Mouse (Mus musculus) common myeloid progenitor, adult 5-6 weeks (primary cell): ENCODE data around the gene Ccpg1. TPM values are rescaled to one million over a fixed set of nuclear protein-coding genes. Genes with fewer than 3 reads are reported as not detected.
A peak's percentile ranks its signal among the peaks of the same experiment; 100 is the strongest.

ENCODE experiments used
- ATAC-seq: replicated peaks from 2 replicates; pipeline ENCODE4 v1.8.0; 2016; ENCODE audit warnings: low read depth, mild to moderate bottlenecking, moderate TSS enrichment, inconsistent platforms; ENCODE audit not compliant: poor library complexity, severe bottlenecking
- total RNA-seq: library from RNA; stranded (forward); fragments of 200-1000, 187-1606 nt; gene quantifications from 2 replicates; pipeline ENCODE4 v1.2.3, GENCODE M21; 2017

Ccpg1 gene
- 31.7 and 43.7 TPM in 2 replicates for total RNA-seq

- peak; percentile 99 for ATAC-seq
These were observed at the start of gene Ccpg1, which contains the start of gene Ccpg1os for GRCm38 (mm10) chr9:72985250-72986220. TSS of gene Ccpg1 (plus strand) at chr9:72985429. TSS of gene Ccpg1os (minus strand) at chr9:72985382.

GRCm38 (mm10) chr9:72936301-72936700 is 48.9 kb upstream of the Ccpg1 start:
- no peak for ATAC-seq

- ATAC-seq, result no peak
These were observed 41.8 kb upstream of the Ccpg1 start for GRCm38 (mm10) chr9:72943424-72943823.

GRCm38 (mm10) chr9:72944286-72944685 is 40.9 kb upstream of the Ccpg1 start:
- no peak for ATAC-seq

GRCm38 (mm10) chr9:72947010-72947409 is 38.2 kb upstream of the Ccpg1 start:
- no peak for ATAC-seq

GRCm38 (mm10) chr9:72949572-72949971 is 35.7 kb upstream of the Ccpg1 start:
- ATAC-seq, result no peak

GRCm38 (mm10) chr9:72954746-72955145 is 30.5 kb upstream of the Ccpg1 start:
- no peak for ATAC-seq

- peak; percentile 57 for ATAC-seq
These were observed 29.7 kb upstream of the Ccpg1 start for GRCm38 (mm10) chr9:72955546-72955945.

- peak; percentile 91 for ATAC-seq
These were observed 26.4 kb upstream of the Ccpg1 start, which contains the start of the genes Dyx1c1 and Gm44503 for GRCm38 (mm10) chr9:72958521-72959450. TSS of gene Dyx1c1 (plus strand) at chr9:72958785. TSS of gene Gm44503 (plus strand) at chr9:72958852.

GRCm38 (mm10) chr9:72961346-72961745 is 23.9 kb upstream of the Ccpg1 start:
- ATAC-seq, result no peak

- ATAC-seq, result no peak
These were observed 23.3 kb upstream of the Ccpg1 start for GRCm38 (mm10) chr9:72961959-72962358.

- ATAC-seq, result peak; percentile 85
These were observed 16.7 kb upstream of the Ccpg1 start for GRCm38 (mm10) chr9:72968349-72969061.

GRCm38 (mm10) chr9:72969874-72970273 is 15.4 kb upstream of the Ccpg1 start:
- peak; percentile 51 for ATAC-seq

GRCm38 (mm10) chr9:72972435-72972834 is 12.8 kb upstream of the Ccpg1 start:
- ATAC-seq, result no peak

GRCm38 (mm10) chr9:72972984-72973383 is 12.2 kb upstream of the Ccpg1 start:
- ATAC-seq, result no peak

GRCm38 (mm10) chr9:72974734-72975133 is 10.5 kb upstream of the Ccpg1 start:
- ATAC-seq, result peak; percentile 60; the same call in 1 of the 2 replicates

GRCm38 (mm10) chr9:72975242-72975641 is 10.0 kb upstream of the Ccpg1 start:
- no peak for ATAC-seq

- ATAC-seq, result no peak
These were observed 2.2 kb upstream of the Ccpg1 start for GRCm38 (mm10) chr9:72983066-72983465.

GRCm38 (mm10) chr9:72987703-72988102 is 2.5 kb downstream of the Ccpg1 start:
- no peak for ATAC-seq

GRCm38 (mm10) chr9:72988706-72989105 is 3.5 kb downstream of the Ccpg1 start:
- no peak for ATAC-seq
